Mouse (Mus musculus): ENCODE measurements at regions not wholly inside any gene's neighbourhood (a gene's known extent, or its start where the extent isn't known, plus 50 kb on each side); places are given as distances from the start of the nearest gene placed in this dataset.

DNA sequence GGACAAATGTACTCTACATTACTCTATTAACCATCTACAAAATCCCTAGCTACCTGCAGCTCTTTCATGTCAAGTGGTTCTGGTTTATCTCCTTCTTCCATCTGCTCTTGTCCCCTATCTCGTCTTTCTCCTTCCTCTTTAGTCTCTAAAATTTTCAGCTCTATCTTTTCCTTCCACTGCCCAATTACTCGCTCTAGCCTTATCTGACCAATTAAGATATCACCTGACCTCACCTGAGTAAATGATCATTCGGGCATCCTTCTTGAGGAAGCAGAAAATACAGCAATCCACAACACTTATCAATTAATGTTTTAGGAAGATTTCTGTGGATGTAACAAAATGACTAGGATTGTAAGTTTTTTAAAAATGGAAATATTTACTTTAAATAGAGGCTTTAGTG lies 500.3 kb upstream of the Pcdh17 start:
- TF ChIP-seq CTCF (IDR thresholded peaks at IDR 0.05 in 2 of 3, conservative IDR thresholded peaks at IDR 0.05 in 1 of 3; ENCODE audit: control insufficient read depth in 1 of 3, insufficient read depth in 1 of 3, low read depth in 2 of 3, low read length in 3 of 3, poor library complexity in 1 of 3, severe bottlenecking in 1 of 3) = no peak
- no peak for TF ChIP-seq RCOR1 (IDR thresholded peaks at IDR 0.05; ENCODE audit: low read depth, low read length)
- no peak for TF ChIP-seq ZKSCAN1 (IDR thresholded peaks at IDR 0.05; ENCODE audit: low read depth, low read length)
- peak in 1 of 2 experiments; percentile 27; a peak in 1 of 4 replicates for TF ChIP-seq EP300 (IDR thresholded peaks at IDR 0.05; ENCODE audit: low read depth in 1 of 2, low read length in 2 of 2)
- TF ChIP-seq POLR2A (IDR thresholded peaks at IDR 0.05; ENCODE audit: control insufficient read depth in 1 of 2, insufficient read depth in 1 of 2, low read depth in 1 of 2, low read length in 2 of 2, poor library complexity in 1 of 2) = no peak
- no peak for TF ChIP-seq TAL1 (IDR thresholded peaks at IDR 0.05; ENCODE audit: low read length)
- no peak for TF ChIP-seq NELFE (IDR thresholded peaks at IDR 0.05; ENCODE audit: low read depth, low read length)
- TF ChIP-seq MAX (IDR thresholded peaks at IDR 0.05; ENCODE audit: low read length) = no peak
- TF ChIP-seq CHD2 (IDR thresholded peaks at IDR 0.05; ENCODE audit: low read length) = no peak
- TF ChIP-seq POLR2AphosphoS5 (IDR thresholded peaks at IDR 0.05; ENCODE audit: borderline replicate concordance, low read depth, low read length) = no peak
- no peak for TF ChIP-seq MAZ (IDR thresholded peaks at IDR 0.05; ENCODE audit: low read depth, low read length)
